Mouse (Mus musculus) bone marrow, adult 2 months (tissue): ENCODE results near the gene E330017A01Rik. TPM values are rescaled to one million over a fixed set of nuclear protein-coding genes. Genes with fewer than 3 reads are reported as not detected.

ENCODE experiments used
- H3K27ac ChIP-seq: fragments of 200-500 bp; 2 replicates; pipeline ENCODE4 v1.5.1; 2012; ENCODE audit warnings: low read depth, mild to moderate bottlenecking, control low read depth, inconsistent platforms, low read length; ENCODE audit not compliant: control insufficient read depth, poor library complexity, insufficient read depth
- H3K4me1 ChIP-seq: fragments of 200-500 bp; 2 replicates; pipeline ENCODE4 v1.6.1; 2011; ENCODE audit warnings: low read length; ENCODE audit not compliant: control insufficient read depth, insufficient read depth
- H3K4me3 ChIP-seq: fragments of 200-500 bp; replicated peaks from 2 replicates; pipeline ENCODE3; 2011; ENCODE audit warnings: mild to moderate bottlenecking, low read depth, low read length, control low read depth; ENCODE audit not compliant: control insufficient read depth
- CTCF ChIP-seq: fragments of 200-500 bp; IDR thresholded peaks from 2 replicates; pipeline ENCODE4 v1.5.1; 2011; ENCODE audit warnings: low read length, control low read depth; ENCODE audit not compliant: control insufficient read depth, insufficient read depth
- POLR2A ChIP-seq: fragments of 200-500 bp; IDR thresholded peaks from 2 replicates; pipeline ENCODE4 v1.6.1; 2011; ENCODE audit warnings: low read depth, mild to moderate bottlenecking, control low read depth, low read length, borderline replicate concordance; ENCODE audit not compliant: control insufficient read depth
- WGBS: fragments of 180-500 bp; shearing (Covaris S2); methylation state at CpG from one replicate; pipeline ENCODE4 v1.1.7; 2018; 5-methylcytosine and 5-hydroxymethylcytosine counted together
- polyA plus RNA-seq: library from polyadenylated mRNA; stranded (reverse); fragments of >200 nt; gene quantifications from 2 replicates; pipeline ENCODE4 v1.2.4, GENCODE M21; 2011; ENCODE audit warnings: low replicate concordance; ENCODE audit not compliant: missing spikeins, insufficient read depth, insufficient read length

E330017A01Rik gene
- polyA plus RNA-seq, 1 experiment = not detected

- WGBS = 68% methylated on average over 3 of the region's 3 CpGs
- TF ChIP-seq CTCF (no peak), POLR2A (no peak)
- H3K4me1 ChIP-seq = no peaks in the 10 kb centered on the region; the same call in 1 of the 2 replicates
- H3K4me3 ChIP-seq = no peak overlapping the region
- H3K27ac ChIP-seq = no peak overlapping the region
These were observed 38.1 kb upstream of the E330017A01Rik start for GRCm38 (mm10) chr16:58676633-58677032.

- H3K27ac ChIP-seq = no peak overlapping the region
- peak overlapping the region; percentile 17 for H3K4me3 ChIP-seq
- TF ChIP-seq POLR2A = no peak
- TF ChIP-seq CTCF = no peak
- no peaks in the 10 kb centered on the region; the same call in 1 of the 2 replicates for H3K4me1 ChIP-seq
- WGBS = 86% methylated on average over 7 of the region's 7 CpGs
These were observed 37.6 kb upstream of the E330017A01Rik start for GRCm38 (mm10) chr16:58676156-58676555.

- peak overlapping the region; percentile 47 for H3K4me3 ChIP-seq
- TF ChIP-seq POLR2A (no peak), CTCF (no peak)
- no peak overlapping the region for H3K27ac ChIP-seq
- H3K4me1 ChIP-seq = no peaks in the 10 kb centered on the region; the same call in 1 of the 2 replicates
- WGBS = 95% methylated on average over 13 of the region's 13 CpGs
These were observed 36.7 kb upstream of the E330017A01Rik start for GRCm38 (mm10) chr16:58675256-58675655.

- Histone ChIP-seq H3K4me3 (no peak overlapping the region), H3K4me1 (no peaks in the 10 kb centered on the region; the same call in 1 of the 2 replicates), H3K27ac (no peak overlapping the region)
- TF ChIP-seq CTCF (no peak), POLR2A (no peak)
- WGBS = 94% methylated on average over 15 of the region's 15 CpGs
These were observed 35.4 kb upstream of the E330017A01Rik start for GRCm38 (mm10) chr16:58673811-58674410.

GRCm38 (mm10) chr16:58672396-58672795 lies 33.9 kb upstream of the E330017A01Rik start:
- no peak overlapping the region for H3K27ac ChIP-seq
- H3K4me1 ChIP-seq = peaks cover 1% of the 10 kb centered on the region; the same call in 1 of the 2 replicates
- TF ChIP-seq CTCF (no peak), POLR2A (no peak)
- 84% methylated on average over 13 of the region's 13 CpGs for WGBS
- H3K4me3 ChIP-seq = peak overlapping the region; percentile 69

GRCm38 (mm10) chr16:58671212-58671985 lies 32.9 kb upstream of the E330017A01Rik start:
- Histone ChIP-seq H3K27ac (no peak overlapping the region), H3K4me3 (peak overlapping the region; percentile 49), H3K4me1 (peaks cover 1% of the 10 kb centered on the region; the same call in 1 of the 2 replicates)
- WGBS = 59% methylated on average over 8 of the region's 8 CpGs
- TF ChIP-seq CTCF (no peak), POLR2A (no peak)

GRCm38 (mm10) chr16:58670643-58671042 lies 32.1 kb upstream of the E330017A01Rik start:
- WGBS = under 1% methylated on average over 25 of the region's 25 CpGs
- Histone ChIP-seq H3K27ac (peak overlapping the region; percentile 89), H3K4me1 (peaks cover 1% of the 10 kb centered on the region; the same call in 1 of the 2 replicates), H3K4me3 (peak overlapping the region; percentile 95)
- TF ChIP-seq CTCF (no peak), POLR2A (no peak)

GRCm38 (mm10) chr16:58669917-58670630 lies 31.5 kb upstream of the E330017A01Rik start, which contains the start of gene Cpox:
Gene Cpox (plus strand): TSS chr16:58670292.
- peaks cover 1% of the 10 kb centered on the region; the same call in 1 of the 2 replicates for H3K4me1 ChIP-seq
- 1% methylated on average over 51 of the region's 51 CpGs for WGBS
- peak within 1 kb of the TSS; percentile 95 for H3K4me3 ChIP-seq
- H3K27ac ChIP-seq = peak within 1 kb of the TSS; percentile 89
- TF ChIP-seq CTCF (peak; percentile 1; the same call in 1 of the 2 replicates), POLR2A (peak; percentile 90; the same call in 1 of the 2 replicates)
